Mouse (Mus musculus): ENCODE results near the gene Dach1. TPM values are rescaled to one million over a fixed set of nuclear protein-coding genes. Genes with fewer than 3 reads are reported as not detected.

Gene Dach1
- polyA plus RNA-seq, 2 experiments: 7.4 to 8.0 TPM

GRCm38 (mm10) chr14:98077996-98078395 is 91.6 kb downstream of the Dach1 start:
- TF ChIP-seq POLR2A (IDR thresholded peaks at IDR 0.05; ENCODE audit: borderline replicate concordance, extremely low read depth, insufficient read depth, insufficient read length): no peak
- Histone ChIP-seq H3K36me3 (ENCODE audit: control insufficient read depth, insufficient read depth, low read length) (no peaks in the 10 kb centered on the region), H3K9me3 (ENCODE audit: control insufficient read depth, low read length) (no peaks in the 10 kb centered on the region), H3K4me2 (replicated peaks; ENCODE audit: low read depth, low read length, severe bottlenecking) (no peak overlapping the region), H3K27ac (replicated peaks; ENCODE audit: low read depth, low read length) (no peak overlapping the region), H3K27me3 (ENCODE audit: control insufficient read depth, insufficient read depth, low read length) (no peaks in the 10 kb centered on the region), H3K4me1 (ENCODE audit: control insufficient read depth, insufficient read depth, low read length) (0 out of 2 replicates have a peak, but pooled peaks cover 4% of the 10 kb centered on the region), H3K9ac (ENCODE audit: low read depth, low read length, severe bottlenecking) (no peak overlapping the region), H3K4me3 (replicated peaks; ENCODE audit: low read length) (no peak overlapping the region)
- ATAC-seq (ENCODE audit: low FRiP score, low read depth) (no peak), DNase-seq (ENCODE audit: low spot score) (no peak)

GRCm38 (mm10) chr14:98073421-98074080 is 96.0 kb downstream of the Dach1 start:
- no peaks in the 10 kb centered on the region for H3K27me3 ChIP-seq (ENCODE audit: control insufficient read depth, insufficient read depth, low read length)
- H3K27ac ChIP-seq (replicated peaks; ENCODE audit: low read depth, low read length): no peak overlapping the region
- H3K36me3 ChIP-seq (ENCODE audit: control insufficient read depth, insufficient read depth, low read length): no peaks in the 10 kb centered on the region
- no peak for TF ChIP-seq POLR2A (IDR thresholded peaks at IDR 0.05; ENCODE audit: borderline replicate concordance, extremely low read depth, insufficient read depth, insufficient read length)
- H3K4me1 ChIP-seq (ENCODE audit: control insufficient read depth, insufficient read depth, low read length): 0 out of 2 replicates have a peak, but pooled peaks cover 7% of the 10 kb centered on the region
- no peak for ATAC-seq (ENCODE audit: low FRiP score, low read depth)
- WGBS: 58% methylated on average over 12 of the region's 12 CpGs
- H3K4me3 ChIP-seq (replicated peaks; ENCODE audit: low read length): no peak overlapping the region
- no peak for DNase-seq (ENCODE audit: low spot score)
- H3K9ac ChIP-seq (ENCODE audit: low read depth, low read length, severe bottlenecking): no peak overlapping the region
- H3K4me2 ChIP-seq (replicated peaks; ENCODE audit: low read depth, low read length, severe bottlenecking): no peak overlapping the region
- no peaks in the 10 kb centered on the region for H3K9me3 ChIP-seq (ENCODE audit: control insufficient read depth, low read length)

GRCm38 (mm10) chr14:98072647-98073420 is 96.7 kb downstream of the Dach1 start:
- Histone ChIP-seq H3K4me1 (ENCODE audit: control insufficient read depth, insufficient read depth, low read length) (0 out of 2 replicates have a peak, but pooled peaks cover 7% of the 10 kb centered on the region), H3K4me2 (replicated peaks; ENCODE audit: low read depth, low read length, severe bottlenecking) (no peak overlapping the region), H3K4me3 (replicated peaks; ENCODE audit: low read length) (no peak overlapping the region), H3K9ac (ENCODE audit: low read depth, low read length, severe bottlenecking) (no peak overlapping the region), H3K27me3 (ENCODE audit: control insufficient read depth, insufficient read depth, low read length) (no peaks in the 10 kb centered on the region), H3K27ac (replicated peaks; ENCODE audit: low read depth, low read length) (no peak overlapping the region), H3K9me3 (ENCODE audit: control insufficient read depth, low read length) (no peaks in the 10 kb centered on the region), H3K36me3 (ENCODE audit: control insufficient read depth, insufficient read depth, low read length) (no peaks in the 10 kb centered on the region)
- DNase-seq (ENCODE audit: low spot score) (no peak), ATAC-seq (ENCODE audit: low FRiP score, low read depth) (no peak)
- 46% methylated on average over 11 of the region's 11 CpGs for WGBS
- no peak for TF ChIP-seq POLR2A (IDR thresholded peaks at IDR 0.05; ENCODE audit: borderline replicate concordance, extremely low read depth, insufficient read depth, insufficient read length)

GRCm38 (mm10) chr14:98071877-98072276 is 97.7 kb downstream of the Dach1 start:
- H3K4me3 ChIP-seq (replicated peaks; ENCODE audit: low read length): no peak overlapping the region
- no peak for TF ChIP-seq POLR2A (IDR thresholded peaks at IDR 0.05; ENCODE audit: borderline replicate concordance, extremely low read depth, insufficient read depth, insufficient read length)
- no peak overlapping the region for H3K27ac ChIP-seq (replicated peaks; ENCODE audit: low read depth, low read length)
- H3K4me2 ChIP-seq (replicated peaks; ENCODE audit: low read depth, low read length, severe bottlenecking): no peak overlapping the region
- no peak for DNase-seq (ENCODE audit: low spot score)
- H3K9ac ChIP-seq (ENCODE audit: low read depth, low read length, severe bottlenecking): no peak overlapping the region
- no peaks in the 10 kb centered on the region for H3K27me3 ChIP-seq (ENCODE audit: control insufficient read depth, insufficient read depth, low read length)
- H3K36me3 ChIP-seq (ENCODE audit: control insufficient read depth, insufficient read depth, low read length): no peaks in the 10 kb centered on the region
- H3K4me1 ChIP-seq (ENCODE audit: control insufficient read depth, insufficient read depth, low read length): 0 out of 2 replicates have a peak, but pooled peaks cover 7% of the 10 kb centered on the region
- H3K9me3 ChIP-seq (ENCODE audit: control insufficient read depth, low read length): no peaks in the 10 kb centered on the region
- ATAC-seq (ENCODE audit: low FRiP score, low read depth): no peak
- 30% methylated on average over 4 of the region's 4 CpGs for WGBS

GRCm38 (mm10) chr14:98067273-98067905 is 102.2 kb downstream of the Dach1 start:
- H3K9me3 ChIP-seq (ENCODE audit: control insufficient read depth, low read length): no peaks in the 10 kb centered on the region
- no peak overlapping the region for H3K4me3 ChIP-seq (replicated peaks; ENCODE audit: low read length)
- H3K27ac ChIP-seq (replicated peaks; ENCODE audit: low read depth, low read length): no peak overlapping the region
- ATAC-seq (ENCODE audit: low FRiP score, low read depth): no peak
- no peaks in the 10 kb centered on the region for H3K4me1 ChIP-seq (ENCODE audit: control insufficient read depth, insufficient read depth, low read length)
- no peak for TF ChIP-seq POLR2A (IDR thresholded peaks at IDR 0.05; ENCODE audit: borderline replicate concordance, extremely low read depth, insufficient read depth, insufficient read length)
- H3K9ac ChIP-seq (ENCODE audit: low read depth, low read length, severe bottlenecking): no peak overlapping the region
- WGBS: 65% methylated on average over 4 of the region's 4 CpGs
- no peaks in the 10 kb centered on the region for H3K27me3 ChIP-seq (ENCODE audit: control insufficient read depth, insufficient read depth, low read length)
- H3K4me2 ChIP-seq (replicated peaks; ENCODE audit: low read depth, low read length, severe bottlenecking): no peak overlapping the region
- H3K36me3 ChIP-seq (ENCODE audit: control insufficient read depth, insufficient read depth, low read length): no peaks in the 10 kb centered on the region
- DNase-seq (ENCODE audit: low spot score): no peak

All from limb, embryonic 14.5 days (tissue).